Mouse (Mus musculus) heart, embryonic 15.5 days (tissue): Measurements from ENCODE around the gene Smarcd1. TPM values are rescaled to one million over a fixed set of nuclear protein-coding genes. Genes with fewer than 3 reads are reported as not detected.

Experiments used
- ATAC-seq: fragments of 200-750 bp; cut with Nextera tagmentation; replicated peaks from 2 replicates; pipeline ENCODE4 v1.8.0; 2017; ENCODE audit warnings: low read depth, moderate TSS enrichment; ENCODE audit not compliant: insufficient number of reproducible peaks, insufficient read depth, low FRiP score
- H3K27ac ChIP-seq: fragments of 300-500 bp; sonication (generic); 2 replicates; pipeline ENCODE4 v1.5.1; 2015; ENCODE audit warnings: mild to moderate bottlenecking, inconsistent platforms
- H3K27me3 ChIP-seq: fragments of 300-500 bp; sonication (generic); 2 replicates; pipeline ENCODE4 v1.6.1; 2015; ENCODE audit warnings: inconsistent platforms
- H3K36me3 ChIP-seq: fragments of 300-500 bp; sonication (generic); 2 replicates; pipeline ENCODE4 v1.6.1; 2015; ENCODE audit warnings: mild to moderate bottlenecking, inconsistent platforms
- H3K4me1 ChIP-seq: fragments of 300-500 bp; sonication (generic); replicated peaks from 2 replicates; pipeline ENCODE4 v1.6.1; 2015; ENCODE audit warnings: inconsistent platforms
- H3K4me2 ChIP-seq: fragments of 300-500 bp; sonication (generic); 2 replicates; pipeline ENCODE4 v1.6.1; 2015; ENCODE audit warnings: inconsistent platforms, mild to moderate bottlenecking, moderate library complexity
- H3K4me3 ChIP-seq: fragments of 300-500 bp; sonication (generic); 2 replicates; pipeline ENCODE4 v1.5.1; 2015; ENCODE audit warnings: mild to moderate bottlenecking, inconsistent platforms
- H3K9ac ChIP-seq: fragments of 300-500 bp; sonication (generic); 2 replicates; pipeline ENCODE4 v1.6.1; 2015; ENCODE audit warnings: mild to moderate bottlenecking, inconsistent platforms
- H3K9me3 ChIP-seq: fragments of 300-500 bp; sonication (generic); replicated peaks from 2 replicates; pipeline ENCODE4 v1.6.1; 2016; ENCODE audit warnings: inconsistent platforms
- WGBS: fragments of 180-500 bp; shearing (Covaris S2); methylation state at CpG from one replicate; pipeline ENCODE4 v1.1.7; 2015; ENCODE audit warnings: mixed read lengths; 5-methylcytosine and 5-hydroxymethylcytosine counted together
- polyA plus RNA-seq: library from polyadenylated mRNA; unstranded; fragments of >200 nt; fragmentation: Nextera tagmentation; extraction: Ambion mirVana; gene quantifications from 2 replicates; pipeline ENCODE4 v1.2.1, GENCODE M21; 2015

Smarcd1 gene
- polyA plus RNA-seq, 1 experiment from 2014 or later, result 17.7 TPM

DNA sequence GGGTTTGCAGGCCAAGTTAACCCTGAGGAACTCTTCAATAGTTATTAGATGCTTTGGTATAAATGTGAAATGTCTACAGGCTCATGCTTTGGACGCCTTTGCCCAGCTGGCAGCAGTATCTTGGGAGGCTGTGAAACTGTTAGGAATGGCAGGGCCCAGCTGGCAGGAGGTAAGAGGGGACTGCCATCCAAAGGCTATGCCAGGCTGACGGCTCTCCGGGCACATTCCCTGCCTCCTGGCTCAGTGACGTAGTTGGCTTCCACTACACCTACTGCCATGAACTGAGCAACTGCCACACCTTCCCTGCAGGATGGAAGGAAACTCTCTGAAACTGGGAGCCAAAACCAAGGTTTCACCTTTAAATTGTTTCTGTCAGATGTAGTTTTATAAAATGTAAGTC lies 38.3 kb downstream of the Smarcd1 start:
- no peak overlapping the region for H3K4me2 ChIP-seq
- H3K36me3 ChIP-seq, result peaks cover 54% of the 10 kb centered on the region
- H3K4me1 ChIP-seq, result no peaks in the 10 kb centered on the region
- WGBS, result 88% methylated on average over 4 of the region's 4 CpGs
- ATAC-seq, result no peak
- no peaks in the 10 kb centered on the region for H3K27me3 ChIP-seq
- H3K9ac ChIP-seq, result no peak overlapping the region
- H3K27ac ChIP-seq, result no peak overlapping the region
- no peak overlapping the region for H3K4me3 ChIP-seq
- H3K9me3 ChIP-seq, result no peaks in the 10 kb centered on the region

- Histone ChIP-seq H3K4me3 (no peak overlapping the region), H3K4me1 (no peaks in the 10 kb centered on the region), H3K36me3 (peaks cover 7% of the 10 kb centered on the region; the same call in 1 of the 2 replicates), H3K9me3 (no peaks in the 10 kb centered on the region), H3K27ac (no peak overlapping the region), H3K9ac (no peak overlapping the region), H3K4me2 (no peak overlapping the region), H3K27me3 (no peaks in the 10 kb centered on the region)
- WGBS, result 66% methylated on average over 3 of the region's 3 CpGs
- no peak for ATAC-seq
Observed at GRCm38 (mm10) chr15:99754204-99754603, 52.3 kb downstream of the Smarcd1 start.

Other genes with a start within 250 kb of the Smarcd1 start
- 6.8 and 8.0 TPM in 2 replicates for gene Nckap5l, start 244.4 kb upstream of the Smarcd1 start, polyA plus RNA-seq
- gene Bcdin3d, start 227.4 kb upstream of the Smarcd1 start, polyA plus RNA-seq, result 10.8 and 11.7 TPM in 2 replicates
- gene Faim2, start 174.0 kb upstream of the Smarcd1 start, polyA plus RNA-seq, result 0.28 and 0.33 TPM in 2 replicates
- gene Aqp2, start 123.1 kb upstream of the Smarcd1 start, polyA plus RNA-seq, result not detected in 2 replicates
- 0.72 and 2.7 TPM in 2 replicates for gene Aqp5, start 111.3 kb upstream of the Smarcd1 start, polyA plus RNA-seq
- gene Aqp6, start 100.7 kb upstream of the Smarcd1 start, polyA plus RNA-seq, result not detected in 2 replicates
- 112 and 125 TPM in 2 replicates for gene Racgap1, start 50.5 kb upstream of the Smarcd1 start, polyA plus RNA-seq
- 1.4 and 2.4 TPM in 2 replicates for gene Asic1, start 31.8 kb upstream of the Smarcd1 start, polyA plus RNA-seq
- not detected in 2 replicates for gene Gm17349, start 3.4 kb downstream of the Smarcd1 start, polyA plus RNA-seq
- 1.6 and 2.2 TPM in 2 replicates for gene Gpd1, start 15.4 kb downstream of the Smarcd1 start, polyA plus RNA-seq
- gene Cox14, start 23.5 kb downstream of the Smarcd1 start, polyA plus RNA-seq, result 185 and 187 TPM in 2 replicates
- 47.6 and 51.1 TPM in 2 replicates for gene Cers5, start 70.8 kb downstream of the Smarcd1 start, polyA plus RNA-seq
- 17.9 and 23.9 TPM in 2 replicates for gene Lima1, start 173.3 kb downstream of the Smarcd1 start, polyA plus RNA-seq